Mouse (Mus musculus): ENCODE results near the gene Fdps.
"Not testable (repeated sequence)": the region's sequence is repeated elsewhere in the genome, so short reads cannot be mapped to it uniquely, and the experiment has no call there.

Fdps gene

GRCm38 (mm10) chr3:89101459-89101811 is 324 bp downstream of the Fdps start:
- no peak for DNase-seq

GRCm38 (mm10) chr3:89100811-89101210 is 948 bp downstream of the Fdps start, which contains the start of gene Gm43738:
TSS of gene Gm43738 (minus strand) at chr3:89101099.
- DNase-seq = peak; percentile 52

- no peak for DNase-seq
Observed at GRCm38 (mm10) chr3:89094021-89094420, 7.7 kb downstream of the Fdps start.

- peak; percentile 96 for DNase-seq
Observed at GRCm38 (mm10) chr3:89093175-89093574, 8.6 kb downstream of the Fdps start, which contains the start of gene Rusc1. TSS of gene Rusc1 (minus strand) at chr3:89093311.

- DNase-seq = no peak
Observed at GRCm38 (mm10) chr3:89092509-89093090, 9.2 kb downstream of the Fdps start.

- DNase-seq = peak; percentile 48
Observed at GRCm38 (mm10) chr3:89091811-89092508, 9.8 kb downstream of the Fdps start.

GRCm38 (mm10) chr3:89090694-89091655 is 10.8 kb downstream of the Fdps start:
- DNase-seq = peak; percentile 88

GRCm38 (mm10) chr3:89089882-89090591 is 11.7 kb downstream of the Fdps start:
- peak; percentile 84 for DNase-seq

- DNase-seq = peak; percentile 27
Observed at GRCm38 (mm10) chr3:89088974-89089373, 12.8 kb downstream of the Fdps start.

- peak; percentile 78 for DNase-seq
Observed at GRCm38 (mm10) chr3:89087338-89088110, 14.2 kb downstream of the Fdps start.

GRCm38 (mm10) chr3:89084654-89085190 is 17.0 kb downstream of the Fdps start:
- DNase-seq = no peak

- DNase-seq = no peak
Observed at GRCm38 (mm10) chr3:89084133-89084532, 17.6 kb downstream of the Fdps start.

GRCm38 (mm10) chr3:89082287-89082686 is 19.5 kb downstream of the Fdps start:
- DNase-seq = not testable (repeated sequence)

- DNase-seq = no peak
Observed at GRCm38 (mm10) chr3:89077383-89077782, 24.4 kb downstream of the Fdps start.

GRCm38 (mm10) chr3:89067265-89067664 is 34.5 kb downstream of the Fdps start:
- DNase-seq = no peak

GRCm38 (mm10) chr3:89061696-89062095 is 40.1 kb downstream of the Fdps start:
- DNase-seq = no peak

GRCm38 (mm10) chr3:89058783-89059182 is 43.0 kb downstream of the Fdps start:
- DNase-seq = peak; percentile 29

GRCm38 (mm10) chr3:89058361-89058760 is 43.4 kb downstream of the Fdps start:
- no peak for DNase-seq
